Mouse (Mus musculus) liver (tissue): ENCODE measurements around the gene Stat6.
A peak's percentile ranks its signal among the peaks of the same experiment; 100 is the strongest.

Experiments
- DNase-seq: peaks from one replicate; pipeline ENCODE4 v3.0.0-alpha.2; 2020; ENCODE audit warnings: mixed read lengths

Gene Stat6

DNA sequence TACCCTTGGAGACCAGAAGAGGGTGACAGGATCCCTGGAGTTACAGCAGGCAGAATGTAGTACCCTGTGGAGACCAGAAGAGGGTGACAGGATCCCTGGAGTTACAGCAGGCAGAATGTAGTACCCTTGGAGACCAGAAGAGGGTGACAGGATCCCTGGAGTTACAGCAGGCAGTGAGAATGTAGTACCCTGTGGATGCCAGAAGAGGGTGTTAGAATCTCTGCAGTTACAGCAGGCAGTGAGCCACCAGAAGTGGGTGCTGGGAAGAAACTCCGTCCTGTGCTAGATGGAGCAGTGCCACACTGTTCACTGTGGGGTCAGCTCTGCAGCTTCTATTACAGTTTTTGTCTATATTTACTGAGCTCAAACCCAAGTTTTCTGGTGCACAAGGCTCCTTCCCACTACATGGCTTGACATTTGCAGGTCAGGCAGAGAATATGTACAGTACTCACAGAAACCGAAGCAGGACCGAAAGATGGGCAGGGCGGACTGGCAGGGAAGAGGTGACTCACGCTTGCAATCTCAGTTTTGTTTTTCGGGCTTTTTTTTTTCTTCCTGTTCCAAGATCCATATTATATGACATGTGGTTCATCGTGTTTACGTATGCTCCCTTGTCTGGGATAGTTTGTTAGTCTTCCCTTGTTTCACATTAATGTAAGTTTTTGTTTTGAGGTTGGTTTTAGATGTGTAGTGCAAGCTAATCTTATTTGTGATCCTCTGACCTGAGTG, 32.2 kb downstream of the Stat6 start:
- DNase-seq = peak; percentile 76

DNA sequence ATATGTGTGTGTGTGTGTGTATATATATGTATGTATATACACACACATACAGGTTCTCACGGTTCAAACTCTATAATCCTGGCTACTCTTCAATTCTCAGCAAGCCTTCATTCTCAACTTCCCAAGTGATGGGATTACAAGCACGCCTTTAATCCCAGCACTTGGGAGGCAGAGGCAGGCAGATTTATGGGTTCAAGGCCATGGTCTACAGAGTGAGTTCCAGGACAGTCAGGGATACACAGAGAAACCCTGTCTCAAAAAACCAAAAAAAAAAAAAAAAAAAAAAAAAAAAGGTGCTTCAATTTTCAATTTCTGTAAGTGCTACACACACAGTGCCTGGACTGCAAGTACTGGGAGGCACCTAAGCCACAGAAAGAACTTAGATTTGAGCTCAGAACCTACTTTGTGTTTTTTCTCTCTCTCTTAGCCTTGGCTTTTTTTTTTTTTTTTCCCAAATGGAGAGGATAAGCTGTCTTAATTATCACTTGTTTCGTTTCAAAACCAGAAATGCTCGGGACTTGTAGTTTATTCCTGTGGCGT, 33.1 kb downstream of the Stat6 start:
- no peak for DNase-seq

DNA sequence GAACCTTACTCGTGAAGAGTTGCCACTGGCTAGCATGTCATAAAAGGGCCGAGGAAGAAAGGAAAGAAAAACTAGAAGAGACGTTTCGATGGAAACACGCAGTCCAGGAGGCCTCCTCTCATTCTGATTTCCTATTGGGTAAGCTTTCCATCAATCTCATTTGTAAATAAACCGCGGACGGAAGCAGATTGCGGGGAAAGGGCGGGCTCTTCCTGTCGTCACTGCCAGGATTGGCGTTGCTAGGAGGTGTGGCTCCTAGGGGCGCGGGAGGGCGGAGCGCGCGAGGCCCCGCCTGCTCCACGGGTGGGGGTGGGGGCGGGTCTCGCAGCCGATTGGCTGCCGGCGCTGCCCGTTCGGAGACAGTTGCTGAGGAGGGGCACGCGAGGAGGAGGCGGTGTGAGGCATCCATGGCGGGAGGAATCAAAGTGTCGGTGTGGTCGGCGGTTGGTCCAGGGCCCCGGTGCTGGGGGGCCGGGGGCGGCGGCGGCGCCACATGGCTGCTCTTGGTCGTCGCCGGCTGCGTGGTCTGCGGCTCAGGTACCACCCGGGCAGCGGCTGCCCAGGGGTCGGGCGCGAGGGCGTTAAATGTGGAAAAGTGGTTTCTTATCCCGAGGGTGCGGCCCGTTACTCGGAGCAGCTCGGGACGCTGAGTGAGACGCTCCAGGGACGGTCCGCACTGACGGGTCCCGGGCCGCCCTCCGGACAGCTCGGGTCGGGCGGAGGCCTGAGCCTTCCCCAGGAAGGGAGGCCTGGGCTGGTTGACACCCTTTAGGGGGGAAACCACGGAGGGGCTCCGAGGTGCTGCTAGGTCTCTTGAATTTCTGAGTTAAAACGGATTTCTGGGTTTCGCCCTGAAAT, 34.1 kb downstream of the Stat6 start:
- DNase-seq = peak; percentile 98

GRCm38 (mm10) chr10:127677591-127678336, 35.0 kb downstream of the Stat6 start:
- peak; percentile 75 for DNase-seq

DNA sequence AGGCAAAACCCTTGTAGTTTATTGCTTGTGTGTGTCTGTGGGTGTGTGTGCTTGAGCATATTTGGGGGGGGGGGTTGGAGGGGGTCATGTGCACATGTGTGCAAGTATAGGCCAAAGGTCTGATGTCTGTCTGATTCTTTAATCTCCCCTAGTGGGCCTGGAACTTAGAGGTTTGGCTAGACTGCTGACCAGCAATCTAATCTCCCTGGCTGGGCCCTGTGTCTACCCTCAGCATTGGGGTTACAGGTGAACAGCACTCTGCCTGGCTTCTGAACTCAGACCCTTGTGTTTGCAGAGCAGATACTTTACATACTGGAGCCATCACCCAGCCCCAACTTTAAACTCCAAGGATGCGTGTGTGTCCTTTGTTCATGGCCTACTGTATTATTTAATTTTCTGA, 36.4 kb downstream of the Stat6 start:
- no peak for DNase-seq

DNA sequence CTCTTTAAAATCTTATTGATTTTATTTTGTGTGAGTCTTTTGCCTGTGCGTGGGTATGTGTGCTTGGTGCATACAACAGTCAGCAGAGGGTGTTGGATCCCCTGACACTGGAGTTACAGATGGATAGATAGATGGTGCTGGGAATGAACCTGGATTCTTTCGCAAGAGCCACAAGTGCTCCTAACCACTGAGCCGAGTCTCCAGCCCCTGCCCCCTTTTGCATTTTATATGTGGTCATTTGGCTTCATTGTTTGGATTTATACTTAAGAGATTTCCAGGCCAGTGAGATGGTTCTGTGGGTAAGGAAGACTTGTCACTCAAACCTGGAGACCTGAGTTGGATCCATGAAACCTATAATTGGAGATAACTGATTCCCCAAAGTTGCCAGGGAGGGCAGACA, 37.1 kb downstream of the Stat6 start:
- no peak for DNase-seq

DNA sequence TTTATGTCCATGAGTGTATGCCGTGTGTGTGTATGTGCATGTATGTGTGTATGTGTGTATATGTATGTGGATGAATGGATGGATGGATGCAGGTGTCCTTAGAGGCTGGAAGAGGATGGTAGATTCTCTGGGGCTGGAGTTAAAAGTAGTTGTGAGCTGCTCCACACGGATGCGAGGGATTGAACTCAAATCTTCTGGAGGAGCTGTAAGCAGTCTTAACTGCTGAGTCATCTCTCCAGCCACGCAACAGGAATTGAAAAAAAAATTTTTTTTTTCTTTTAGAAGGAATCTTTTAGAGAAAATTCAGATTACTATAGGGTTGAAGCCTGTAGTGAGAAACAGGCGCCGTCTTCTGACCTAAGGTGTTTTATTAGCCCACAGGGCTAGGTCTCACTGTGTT, 40.1 kb downstream of the Stat6 start:
- DNase-seq = no peak

- DNase-seq = no peak
Observed at GRCm38 (mm10) chr10:127691053-127691452, 48.3 kb downstream of the Stat6 start.

GRCm38 (mm10) chr10:127694636-127695035, 51.9 kb downstream of the Stat6 start:
- no peak for DNase-seq

DNA sequence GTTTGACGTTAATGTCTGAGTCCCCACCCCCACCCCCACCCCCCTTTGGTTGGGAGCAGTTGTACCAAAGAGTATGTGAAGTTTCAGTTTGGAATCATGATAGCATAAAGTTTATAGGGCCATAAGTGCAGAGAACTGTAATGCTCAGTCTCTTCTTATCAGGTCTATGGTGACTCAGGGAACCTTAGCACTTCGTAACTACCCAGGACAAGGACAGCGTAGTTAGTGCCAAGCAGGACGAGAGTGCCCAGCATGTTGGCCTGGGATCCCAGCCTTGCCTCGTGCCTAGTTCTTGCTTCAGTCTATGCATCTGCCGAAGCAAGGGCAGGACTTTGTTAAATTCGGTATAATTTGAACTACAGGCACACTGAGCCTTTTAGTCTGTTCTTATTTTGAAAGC, 53.0 kb downstream of the Stat6 start:
- DNase-seq = no peak

DNA sequence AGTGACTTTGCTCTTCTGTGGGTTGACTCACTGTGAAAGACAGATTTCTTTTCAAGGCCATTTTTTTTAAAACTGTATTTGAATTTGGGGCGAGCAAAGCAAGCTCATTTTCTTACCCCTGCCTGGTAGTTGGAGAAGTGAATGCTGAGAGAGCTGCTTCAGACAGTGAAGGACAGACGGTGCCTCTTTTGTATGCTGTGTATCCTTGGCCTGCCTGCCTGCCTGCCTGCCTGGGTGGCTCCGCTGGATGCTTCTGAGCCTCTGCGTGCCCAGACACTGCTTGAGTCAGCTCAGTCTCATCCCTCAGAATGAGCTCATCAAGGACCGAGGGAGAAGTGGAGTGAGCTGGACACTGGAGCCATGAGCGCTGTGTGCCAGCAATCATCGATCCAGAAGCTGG, 56.2 kb downstream of the Stat6 start:
- DNase-seq = no peak

DNA sequence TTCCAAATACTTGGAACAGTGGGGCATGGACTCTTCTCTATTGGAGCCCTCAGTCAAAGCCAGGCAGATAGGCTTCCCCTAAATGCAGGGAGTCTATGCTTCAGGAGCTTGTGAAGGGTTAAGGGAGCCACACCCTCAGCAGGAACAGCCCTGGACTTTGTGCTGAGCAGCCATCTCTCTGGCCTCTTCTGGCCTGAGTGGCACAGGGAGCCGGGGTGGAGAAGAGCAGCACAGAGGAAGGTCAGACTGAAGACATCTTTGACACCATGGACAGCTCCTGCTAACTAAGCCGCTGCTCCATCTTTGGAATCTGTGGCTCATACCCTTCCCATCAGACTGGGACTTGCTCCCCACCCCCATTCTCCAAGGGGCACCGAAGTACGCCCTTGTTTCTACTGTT, 60.5 kb downstream of the Stat6 start:
- no peak for DNase-seq

DNA sequence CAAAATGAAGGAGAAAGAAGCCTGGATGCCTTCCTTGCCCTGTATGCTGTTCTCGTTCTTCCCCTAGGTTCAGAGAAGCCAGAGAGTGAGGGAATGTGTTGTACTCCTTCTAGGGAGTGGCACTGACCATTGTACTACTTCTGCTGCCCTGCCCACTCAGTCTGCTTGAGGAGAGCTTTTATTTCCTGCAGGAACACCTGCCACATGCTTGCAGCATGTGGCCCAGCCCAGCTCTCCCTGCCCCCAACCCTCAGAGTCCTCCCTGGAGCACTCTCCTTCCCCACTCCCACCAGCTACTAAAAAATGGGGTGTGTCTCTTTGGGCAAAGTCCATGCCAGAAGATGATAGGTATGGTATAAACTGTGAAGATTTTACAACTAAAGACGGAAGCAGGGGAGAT, 61.5 kb downstream of the Stat6 start:
- DNase-seq = no peak

GRCm38 (mm10) chr10:127704766-127705220, 62.0 kb downstream of the Stat6 start, which contains the start of gene Myo1a:
Gene Myo1a, plus strand, starts transcription at chr10:127705170.
- no peak for DNase-seq

DNA sequence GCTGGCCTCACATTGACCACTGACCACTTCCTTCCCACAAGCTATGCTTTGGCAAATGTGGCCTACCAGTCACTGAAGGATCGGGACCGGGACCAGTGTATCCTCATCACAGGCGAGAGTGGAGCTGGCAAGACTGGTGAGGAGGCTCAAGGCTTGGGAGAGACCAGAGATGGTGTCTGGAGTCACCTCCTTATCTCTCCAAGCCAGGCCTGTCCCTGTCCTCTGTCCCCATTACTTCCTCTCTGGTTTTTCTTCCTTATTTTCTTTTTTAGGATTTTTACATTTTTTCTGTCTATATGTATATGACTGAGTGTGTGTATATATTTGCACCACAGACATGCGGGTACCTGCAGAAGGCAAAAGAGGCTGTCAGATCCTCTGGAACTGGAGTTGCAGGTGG, 63.0 kb downstream of the Stat6 start:
- DNase-seq = no peak

GRCm38 (mm10) chr10:127707721-127708120, 64.9 kb downstream of the Stat6 start:
- no peak for DNase-seq

DNA sequence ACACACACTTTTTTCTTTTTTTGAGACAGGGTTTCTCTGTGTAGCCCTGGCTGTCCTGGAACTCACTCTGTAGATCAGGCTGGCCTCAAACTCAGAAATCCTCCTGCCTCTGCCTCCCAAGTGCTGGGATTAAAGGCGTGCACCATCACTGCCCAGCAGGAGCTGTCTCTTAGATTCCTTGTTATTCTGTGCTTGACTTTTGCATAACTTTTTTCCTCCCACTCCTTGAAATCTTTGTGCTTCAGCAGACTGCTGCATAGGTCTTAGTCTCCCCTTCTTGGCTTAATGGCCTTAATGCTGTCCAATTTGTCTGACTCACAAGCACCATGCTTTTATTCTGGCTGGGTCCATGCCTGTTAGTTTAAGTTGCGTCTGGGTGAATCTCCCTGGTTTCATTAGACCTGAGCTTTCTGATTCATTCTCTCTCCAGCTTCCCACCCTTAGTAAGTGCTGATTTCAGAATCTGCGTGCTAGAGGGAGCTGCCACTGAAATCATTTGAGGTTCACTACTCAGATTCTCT, 66.1 kb downstream of the Stat6 start:
- no peak for DNase-seq

DNA sequence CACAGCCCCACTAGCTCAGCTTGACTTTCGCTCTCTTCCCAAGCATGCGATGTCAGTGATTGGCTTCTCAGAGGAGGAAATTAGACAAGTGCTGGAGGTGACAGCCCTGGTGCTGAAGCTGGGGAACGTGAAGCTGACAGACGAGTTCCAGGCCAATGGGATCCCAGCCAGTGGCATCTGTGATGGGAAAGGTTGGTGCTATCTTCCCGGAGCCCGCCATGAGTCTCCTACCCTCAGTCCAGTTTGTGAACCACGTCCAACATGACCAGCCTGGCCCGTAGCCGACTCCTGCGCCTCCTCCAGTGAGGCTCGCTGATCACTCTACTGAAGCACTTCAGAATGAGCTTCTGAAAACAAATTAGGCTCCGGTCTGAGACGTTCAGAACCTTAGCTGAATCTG, 67.5 kb downstream of the Stat6 start:
- no peak for DNase-seq
